Mouse (Mus musculus): ENCODE data around the gene Mprip. TPM values are rescaled to one million over a fixed set of nuclear protein-coding genes. Genes with fewer than 3 reads are reported as not detected.

Mprip gene
- polyA plus RNA-seq, 1 experiment from 2014 or later = 353 TPM

DNA sequence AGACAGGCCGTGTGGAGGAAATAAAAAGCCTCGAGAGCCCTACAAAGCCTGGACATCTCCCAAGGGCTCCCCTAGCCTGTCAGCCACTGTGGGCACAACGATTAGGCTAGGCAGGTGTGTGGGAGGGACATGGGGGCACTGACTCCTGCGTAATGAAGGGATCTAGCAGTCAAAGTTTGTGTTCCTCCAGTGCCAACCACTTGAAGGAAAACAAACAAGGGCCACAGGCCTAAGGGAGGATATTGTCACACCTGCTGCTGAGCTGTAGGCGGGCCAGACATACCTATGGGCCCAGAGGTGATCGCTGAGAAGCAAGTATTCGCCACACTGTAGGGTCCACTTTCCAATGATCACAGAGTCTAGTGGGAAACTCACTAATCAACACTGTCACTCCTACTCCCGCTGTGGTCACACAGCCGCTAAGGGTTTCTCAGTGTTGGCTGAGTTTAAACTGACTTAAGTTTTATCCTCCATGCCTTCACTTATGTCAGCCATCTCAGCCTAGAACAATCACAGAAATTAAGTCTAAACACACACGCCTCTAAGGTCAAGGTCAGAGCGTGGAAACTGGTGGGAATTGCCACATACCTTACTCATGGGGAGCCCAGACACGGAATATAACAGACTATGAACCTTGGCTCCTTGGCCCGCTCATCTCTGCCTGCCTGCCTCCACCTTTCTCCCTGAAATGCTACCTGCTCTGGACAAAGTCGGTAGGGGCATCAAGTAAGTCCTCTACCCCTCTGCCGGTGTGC, 125.5 kb downstream of the Mprip start:
- ChIA-PET POLR2A (no interaction called here), CTCF (no interaction called here)
- DNase-seq (ENCODE audit: low read depth, low spot score) = no peak
- H3K27me3 ChIP-seq = no peaks in the 10 kb centered on the region
- TF ChIP-seq CTCF (IDR thresholded peaks at IDR 0.05) = no peak
- in situ Hi-C loops (cut with MboI; ENCODE audit: low pct_unique_long_range_greater_than_20kb) = no loop called here
- no peak for ATAC-seq

DNA sequence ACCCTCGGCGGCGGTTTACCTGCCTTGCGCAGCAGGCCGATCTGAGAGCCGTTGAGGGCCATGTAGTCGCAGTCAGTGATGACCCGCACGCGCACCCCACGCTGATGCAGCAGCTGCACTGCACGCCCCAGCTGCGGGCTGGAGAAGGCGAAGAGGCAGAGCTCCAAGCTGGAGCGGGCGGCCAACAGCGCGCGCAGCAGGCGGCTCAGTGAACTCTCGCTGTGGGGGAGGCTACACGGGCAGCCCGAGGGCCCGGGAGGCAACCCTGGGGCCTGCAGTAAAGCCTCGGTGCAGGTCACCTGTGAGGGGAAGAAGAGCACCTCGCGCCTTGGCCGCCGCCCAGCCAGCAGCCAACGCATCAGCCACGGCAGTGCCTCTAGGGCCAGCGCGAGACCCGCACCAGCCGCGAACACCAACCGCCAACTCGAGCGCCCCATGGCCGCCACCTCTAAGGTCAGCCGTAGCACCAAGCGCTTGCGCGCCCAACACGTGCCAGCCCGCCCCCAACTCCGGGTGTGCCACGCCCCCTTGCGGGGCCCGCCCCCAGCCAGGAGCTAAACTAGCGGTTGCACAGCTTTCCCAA, 126.2 kb downstream of the Mprip start, which contains the start of gene Pld6:
TSS of gene Pld6 (minus strand) at position 447 of the 583 bp plus-strand sequence.
- ATAC-seq (no peak), DNase-seq (ENCODE audit: low read depth, low spot score) (no peak)
- POLR2A ChIA-PET = no interaction called here
- TF ChIP-seq CTCF (IDR thresholded peaks at IDR 0.05) = no peak
- no peaks in the 10 kb centered on the region for H3K27me3 ChIP-seq
- in situ Hi-C loops (cut with MboI; ENCODE audit: low pct_unique_long_range_greater_than_20kb) = no loop called here
- CTCF ChIA-PET = no interaction called here

- DNase-seq (ENCODE audit: low read depth, low spot score) = no peak
- in situ Hi-C loops (cut with MboI; ENCODE audit: low pct_unique_long_range_greater_than_20kb) = no loop called here
- ATAC-seq = no peak
- ChIA-PET POLR2A (no interaction called here), CTCF (no interaction called here)
- no peaks in the 10 kb centered on the region for H3K27me3 ChIP-seq
- no peak for TF ChIP-seq CTCF (IDR thresholded peaks at IDR 0.05)
Measured at GRCm38 (mm10) chr11:59789311-59789710, 128.2 kb downstream of the Mprip start.

GRCm38 (mm10) chr11:59793390-59793789, 132.3 kb downstream of the Mprip start:
- ATAC-seq = no peak
- ChIA-PET CTCF (no interaction called here), POLR2A (no interaction called here)
- H3K27me3 ChIP-seq = no peaks in the 10 kb centered on the region
- no peak for DNase-seq (ENCODE audit: low read depth, low spot score)
- no peak for TF ChIP-seq CTCF (IDR thresholded peaks at IDR 0.05)
- in situ Hi-C loops (cut with MboI; ENCODE audit: low pct_unique_long_range_greater_than_20kb) = no loop called here

- ATAC-seq (no peak), DNase-seq (ENCODE audit: low read depth, low spot score) (no peak)
- no peaks in the 10 kb centered on the region for H3K27me3 ChIP-seq
- ChIA-PET CTCF (no interaction called here), POLR2A (interaction anchor here (0.9 kb wide), 1 partner anchor 10 kb away, joined by 3 read pairs; no protein-coding TSS in a partner anchor)
- in situ Hi-C loops (cut with MboI; ENCODE audit: low pct_unique_long_range_greater_than_20kb) = no loop called here
- TF ChIP-seq CTCF (IDR thresholded peaks at IDR 0.05) = no peak
Measured at GRCm38 (mm10) chr11:59800412-59800811, 139.3 kb downstream of the Mprip start.

GRCm38 (mm10) chr11:59801881-59802280, 140.8 kb downstream of the Mprip start:
- in situ Hi-C loops (cut with MboI; ENCODE audit: low pct_unique_long_range_greater_than_20kb) = no loop called here
- DNase-seq (ENCODE audit: low read depth, low spot score) = no peak
- TF ChIP-seq CTCF (IDR thresholded peaks at IDR 0.05) = no peak
- POLR2A ChIA-PET = interaction anchor here (0.6 kb wide), 1 partner anchor 69 kb away, joined by 4 read pairs; no protein-coding TSS in a partner anchor
- CTCF ChIA-PET = no interaction called here
- H3K27me3 ChIP-seq = no peaks in the 10 kb centered on the region
- no peak for ATAC-seq

GRCm38 (mm10) chr11:59803516-59803915, 142.4 kb downstream of the Mprip start:
- ChIA-PET CTCF (no interaction called here), POLR2A (no interaction called here)
- in situ Hi-C loops (cut with MboI; ENCODE audit: low pct_unique_long_range_greater_than_20kb) = no loop called here
- TF ChIP-seq CTCF (IDR thresholded peaks at IDR 0.05) = no peak
- no peak for ATAC-seq
- H3K27me3 ChIP-seq = no peaks in the 10 kb centered on the region
- DNase-seq (ENCODE audit: low read depth, low spot score) = no peak

DNA sequence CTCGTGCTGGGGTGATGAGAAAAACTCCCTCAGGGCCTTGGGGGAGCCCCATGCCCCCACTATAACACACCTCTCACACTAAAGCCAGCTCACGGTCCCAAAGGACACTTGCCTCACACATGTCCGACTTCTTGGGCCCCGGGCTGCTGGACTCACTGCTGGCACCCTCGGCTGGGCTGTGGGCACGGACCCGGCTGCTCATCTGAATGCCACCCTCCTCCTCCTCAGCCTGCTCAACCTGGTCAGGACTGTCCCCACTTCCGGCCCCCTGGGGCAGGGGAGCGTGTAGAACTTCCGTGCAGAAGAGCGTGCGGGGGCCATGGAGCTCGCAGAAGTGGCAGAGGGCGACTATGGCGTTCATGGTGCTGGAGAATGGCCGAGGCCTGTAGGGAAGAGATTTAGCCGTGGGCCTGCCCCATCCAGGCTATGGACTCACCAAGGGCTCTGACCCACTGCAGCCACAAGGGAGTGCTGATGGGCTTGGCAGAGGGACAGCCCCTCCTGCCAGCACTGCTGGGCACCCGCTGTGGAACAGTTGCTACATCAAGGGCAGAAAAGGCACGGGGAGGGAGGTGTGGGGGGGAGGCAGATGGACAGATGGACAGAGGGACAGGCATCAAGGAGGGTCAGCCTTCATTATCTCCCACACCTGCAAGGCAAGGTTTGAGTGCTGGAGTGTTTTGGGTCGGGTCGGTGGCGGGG, 143.5 kb downstream of the Mprip start:
- in situ Hi-C loops (cut with MboI; ENCODE audit: low pct_unique_long_range_greater_than_20kb) = no loop called here
- ATAC-seq (no peak), DNase-seq (ENCODE audit: low read depth, low spot score) (no peak)
- ChIA-PET CTCF (no interaction called here), POLR2A (interaction anchor here (0.5 kb wide), 1 partner anchor 129 kb away, joined by 4 read pairs; no protein-coding TSS in a partner anchor)
- TF ChIP-seq CTCF (IDR thresholded peaks at IDR 0.05) = no peak
- H3K27me3 ChIP-seq = no peaks in the 10 kb centered on the region

GRCm38 (mm10) chr11:59805256-59805655, 144.2 kb downstream of the Mprip start:
- POLR2A ChIA-PET = interaction anchor here (0.5 to 0.8 kb wide), 2 partner anchors 34 to 129 kb away, joined by 4 to 6 read pairs; partner anchors contain the start of gene Nt5m
- in situ Hi-C loops (cut with MboI; ENCODE audit: low pct_unique_long_range_greater_than_20kb) = no loop called here
- ATAC-seq (no peak), DNase-seq (ENCODE audit: low read depth, low spot score) (no peak)
- no peak for TF ChIP-seq CTCF (IDR thresholded peaks at IDR 0.05)
- CTCF ChIA-PET = no interaction called here
- H3K27me3 ChIP-seq = no peaks in the 10 kb centered on the region

DNA sequence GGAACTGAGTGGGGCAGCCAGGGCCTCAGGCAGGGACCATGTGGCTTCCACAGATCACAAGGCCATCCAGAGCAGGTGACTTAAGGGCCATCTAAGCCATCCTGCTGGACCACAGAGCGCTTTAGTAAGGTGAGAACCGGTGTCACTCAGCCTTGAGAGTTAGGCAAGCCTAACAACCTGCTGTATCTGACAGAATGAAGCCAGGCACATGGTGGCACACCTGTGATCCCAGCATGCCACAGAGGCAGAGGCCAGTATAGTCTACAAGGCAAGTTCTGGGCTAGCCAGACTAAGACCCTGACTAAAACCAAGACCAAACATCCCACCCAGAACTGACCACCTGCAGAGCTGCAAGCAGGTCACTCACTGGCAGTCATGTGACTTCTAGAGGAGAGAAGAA, 144.6 kb downstream of the Mprip start:
- H3K27me3 ChIP-seq = no peaks in the 10 kb centered on the region
- in situ Hi-C loops (cut with MboI; ENCODE audit: low pct_unique_long_range_greater_than_20kb) = no loop called here
- DNase-seq (ENCODE audit: low read depth, low spot score) (no peak), ATAC-seq (no peak)
- ChIA-PET POLR2A (interaction anchor here (0.6 to 0.8 kb wide), 2 partner anchors 33 to 112 kb away, joined by 3 to 6 read pairs; partner anchors contain the start of gene Nt5m), CTCF (no interaction called here)
- no peak for TF ChIP-seq CTCF (IDR thresholded peaks at IDR 0.05)
